Mouse (Mus musculus): ENCODE data around the gene Amigo1.

- TF ChIP-seq POLR2A (IDR thresholded peaks at IDR 0.05; ENCODE audit: borderline replicate concordance, low read depth, low read length), result no peak
- no peak for TF ChIP-seq CTCF (IDR thresholded peaks at IDR 0.05; ENCODE audit: low read depth, low read length)
Observed at GRCm38 (mm10) chr3:108193686-108194085, 7.6 kb downstream of the Amigo1 start.

Measured in bone marrow macrophage, adult 2 months (primary cell).